Mouse (Mus musculus) layer of hippocampus, adult 9-11 months (tissue): ENCODE measurements at regions not wholly inside any gene's neighbourhood (a gene's known extent, or its start where the extent isn't known, plus 50 kb on each side); places are given as distances from the start of the nearest gene placed in this dataset.
A peak's percentile ranks its signal among the peaks of the same experiment; 100 is the strongest.

Experiments
- DNase-seq: peaks from one replicate; pipeline ENCODE4 v3.0.0; 2022

DNA sequence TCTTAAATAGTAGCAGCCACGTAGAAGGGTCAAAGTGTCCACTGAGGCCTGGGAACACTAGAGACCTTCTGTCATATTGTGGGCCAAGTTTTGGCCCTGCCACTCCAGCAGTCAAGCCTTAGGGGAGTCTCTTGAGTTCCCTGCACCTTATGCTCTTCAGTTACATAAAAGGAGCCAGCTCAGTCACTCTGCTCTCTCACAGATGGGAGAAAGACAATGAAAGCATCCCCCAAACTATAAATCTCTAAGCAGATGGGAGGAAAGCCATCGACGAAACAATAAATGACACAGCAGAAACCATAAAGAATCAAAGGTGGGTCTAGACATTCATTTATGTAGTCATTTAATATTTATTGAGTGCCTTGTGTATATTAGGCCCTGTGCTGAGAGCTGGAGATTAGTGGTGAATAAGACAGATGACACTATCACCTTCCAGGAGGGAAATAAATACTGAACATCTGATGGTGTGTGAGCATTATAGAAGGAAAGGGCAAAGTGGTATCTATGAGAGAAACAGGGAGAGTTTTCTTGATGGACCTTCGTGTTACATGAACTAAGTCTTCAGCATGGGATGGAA is 137.5 kb upstream of the Synpr start:
- DNase-seq: no peak

DNA sequence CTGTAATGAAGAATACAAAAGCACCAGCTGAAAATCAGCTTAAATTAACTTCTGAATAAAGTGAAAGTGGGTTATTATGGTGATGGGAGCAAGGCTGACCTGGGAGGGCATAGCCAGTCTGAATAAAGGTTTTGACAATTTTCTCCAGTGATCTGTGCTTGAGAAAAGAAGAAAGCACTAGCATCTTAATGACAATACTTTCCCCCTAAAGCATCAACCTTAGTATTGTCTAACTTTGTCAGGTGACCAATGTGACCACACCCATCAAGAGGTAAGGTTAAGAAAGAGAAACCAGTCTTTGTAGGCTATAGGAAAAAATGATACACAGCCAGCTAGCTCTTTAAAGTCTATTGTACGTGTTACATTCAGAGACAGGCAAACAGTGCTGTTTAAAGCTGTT is 135.0 kb upstream of the Synpr start:
- no peak for DNase-seq

GRCm38 (mm10) chr14:13151672-13152071 is 132.9 kb upstream of the Synpr start:
- DNase-seq: no peak

DNA sequence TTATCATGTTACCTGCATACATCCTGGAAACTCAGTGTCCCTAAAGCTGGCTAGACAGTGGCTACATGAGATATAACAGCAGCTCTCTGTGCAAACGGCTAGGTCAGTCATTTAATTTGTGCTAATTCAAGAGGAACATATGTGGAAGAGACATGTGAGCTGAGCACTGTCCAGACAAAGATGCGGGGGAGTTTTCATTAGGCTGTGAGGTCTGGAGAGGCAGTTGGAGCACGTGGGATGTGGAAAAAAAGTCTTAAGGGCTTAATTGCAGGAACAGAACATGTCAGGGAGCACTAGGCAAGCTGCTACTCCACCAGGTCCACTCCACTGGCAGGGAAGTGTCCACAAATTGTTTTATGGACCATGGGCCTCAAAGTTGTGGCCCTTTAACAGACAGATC is 108.4 kb upstream of the Synpr start:
- no peak for DNase-seq

DNA sequence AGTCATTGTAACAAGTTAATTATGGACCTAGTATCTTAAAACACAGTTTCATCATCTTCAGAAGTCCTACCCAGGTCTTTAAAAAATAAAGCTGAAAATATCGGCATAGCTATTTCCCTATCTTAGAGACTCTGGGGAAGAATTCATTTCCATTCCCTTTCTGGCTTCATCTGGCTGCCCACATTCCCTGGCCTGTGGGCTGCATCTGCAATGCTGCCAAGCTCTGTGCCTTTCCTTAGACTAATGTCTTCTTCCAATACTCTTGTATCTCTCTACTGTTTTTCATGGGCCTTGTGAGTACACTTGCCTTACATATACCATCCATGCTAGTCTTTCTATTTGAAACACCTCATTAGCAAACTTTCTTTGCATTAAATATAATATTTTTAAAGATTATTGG is 106.7 kb upstream of the Synpr start:
- peak; percentile 13 for DNase-seq

GRCm38 (mm10) chr14:13190801-13191200 is 93.8 kb upstream of the Synpr start:
- DNase-seq: no peak

DNA sequence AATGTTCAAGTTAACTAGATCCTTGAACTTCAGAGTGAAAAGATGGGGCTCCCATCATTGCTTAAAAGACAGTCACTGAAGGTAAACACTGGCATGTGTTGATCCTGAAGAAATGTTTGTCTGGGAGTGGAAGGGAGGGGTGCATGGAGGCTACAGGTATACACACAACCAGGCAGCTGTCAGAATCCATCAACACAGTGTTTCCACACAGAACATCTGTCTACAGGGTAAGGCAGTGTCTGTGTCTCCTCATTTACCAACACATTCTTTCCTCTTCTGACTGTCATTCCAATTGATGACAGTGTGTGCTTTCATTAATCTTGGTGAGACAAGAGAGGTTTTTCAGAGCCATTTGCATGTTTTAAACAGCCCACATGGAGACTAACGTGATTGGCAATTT is 91.8 kb upstream of the Synpr start:
- no peak for DNase-seq

GRCm38 (mm10) chr14:13197330-13197892 is 87.2 kb upstream of the Synpr start:
- DNase-seq: no peak

DNA sequence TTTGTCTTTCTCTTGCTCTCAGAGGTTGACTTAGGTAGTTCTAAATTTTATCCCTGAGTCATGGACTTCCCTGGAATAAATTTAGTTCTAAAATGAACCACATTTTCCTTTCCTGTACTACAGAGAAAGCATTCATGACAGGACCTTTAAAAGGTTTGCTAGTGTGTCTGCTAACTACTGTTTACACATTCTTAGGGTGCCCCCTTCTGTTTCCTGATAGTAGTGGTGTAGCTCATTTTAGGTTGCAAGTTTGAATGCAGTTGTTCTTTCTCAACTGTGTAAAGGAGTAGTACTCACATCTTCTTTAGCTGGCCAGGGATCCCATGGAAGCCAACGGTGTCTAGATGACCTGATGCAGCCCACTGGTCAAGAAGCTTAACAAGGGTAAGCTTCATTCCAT is 86.1 kb upstream of the Synpr start:
- DNase-seq: peak; percentile 27

DNA sequence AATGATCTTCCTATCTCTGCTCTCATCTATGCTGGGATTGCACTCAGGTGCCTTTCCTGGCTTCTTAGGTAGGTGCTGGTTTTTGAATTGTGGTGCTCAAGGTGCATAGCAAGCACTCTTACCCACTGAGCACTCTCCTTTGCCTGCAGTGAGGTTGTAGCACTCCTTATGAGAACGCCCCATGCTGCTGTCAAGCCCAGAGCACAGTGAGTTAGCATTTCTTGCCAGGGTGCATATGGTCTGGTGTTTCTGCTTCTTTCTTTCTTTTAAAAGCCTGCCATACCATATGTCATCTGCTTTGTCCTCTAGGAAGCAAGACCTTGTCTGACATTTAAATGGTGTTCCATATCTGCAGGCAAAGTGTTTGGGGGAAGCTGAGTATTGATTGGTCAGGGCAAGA is 71.9 kb upstream of the Synpr start:
- DNase-seq: no peak
